Mouse (Mus musculus) liver, adult 2 months (tissue): Measurements from ENCODE around the gene Akr1b3. TPM values are rescaled to one million over a fixed set of nuclear protein-coding genes. Genes with fewer than 3 reads are reported as not detected.
A peak's percentile ranks its signal among the peaks of the same experiment; 100 is the strongest.
"Not testable (repeated sequence)": the region's sequence is repeated elsewhere in the genome, so short reads cannot be mapped to it uniquely, and the experiment has no call there.

Experiments
- DNase-seq: peaks from one replicate; pipeline ENCODE4 v3.0.0-alpha.2; 2011; ENCODE audit warnings: low read depth, low spot score; ENCODE audit errors: extremely low read depth
- H3K27ac ChIP-seq: fragments of 200-500 bp; replicated peaks from 2 replicates; pipeline ENCODE4 v1.5.1; 2012; ENCODE audit warnings: low read depth, mild to moderate bottlenecking, control low read depth, inconsistent platforms, low read length; ENCODE audit not compliant: insufficient read depth
- H3K27me3 ChIP-seq: fragments of 200-500 bp; 2 replicates; pipeline ENCODE4 v1.6.1; 2012; ENCODE audit warnings: mild to moderate bottlenecking, moderate library complexity, low read length, inconsistent platforms; ENCODE audit not compliant: control insufficient read depth, insufficient read depth
- H3K36me3 ChIP-seq: fragments of 200-500 bp; 2 replicates; pipeline ENCODE4 v1.6.1; 2012; ENCODE audit warnings: low read length, inconsistent platforms; ENCODE audit not compliant: control insufficient read depth, insufficient read depth
- H3K4me1 ChIP-seq: fragments of 200-500 bp; 2 replicates; pipeline ENCODE4 v1.6.1; 2011; ENCODE audit warnings: low read length; ENCODE audit not compliant: control insufficient read depth, insufficient read depth
- H3K4me3 ChIP-seq: fragments of 200-500 bp; 2 replicates; pipeline ENCODE4 v1.5.1; 2011; ENCODE audit warnings: low read depth, mild to moderate bottlenecking, control low read depth, low read length, moderate library complexity; ENCODE audit not compliant: insufficient read depth
- H3K79me2 ChIP-seq: fragments of 200-500 bp; 2 replicates; pipeline ENCODE4 v1.6.1; 2012; ENCODE audit warnings: inconsistent platforms, mild to moderate bottlenecking, low read length, moderate library complexity; ENCODE audit not compliant: control insufficient read depth, insufficient read depth
- H3K9ac ChIP-seq: fragments of 200-500 bp; 2 replicates; pipeline ENCODE4 v1.6.1; 2012; ENCODE audit warnings: low read depth, mild to moderate bottlenecking, control low read depth, inconsistent platforms, low read length
- CTCF ChIP-seq: fragments of 200-500 bp; IDR thresholded peaks from 2 replicates; pipeline ENCODE4 v1.5.1; 2011; ENCODE audit warnings: low read depth, low read length, control low read depth
- POLR2A ChIP-seq: fragments of 200-500 bp; IDR thresholded peaks from 2 replicates; pipeline ENCODE4 v1.6.1; 2011; ENCODE audit warnings: low read length, control low read depth; ENCODE audit not compliant: insufficient read depth; ENCODE audit errors: extremely low read depth
- WGBS: fragments of 180-500 bp; shearing (Covaris S2); methylation state at CpG from one replicate; pipeline ENCODE4 v1.1.7; 2018; 5-methylcytosine and 5-hydroxymethylcytosine counted together
- polyA plus RNA-seq: library from polyadenylated mRNA; depleted of rRNA; stranded (reverse); fragments of >200 nt; gene quantifications from 2 replicates; pipeline ENCODE4 v1.2.3, GENCODE M21; 2012
- total RNA-seq: library from RNA; depleted of rRNA; stranded (reverse); fragments of >200 nt; gene quantifications from 2 replicates; pipeline ENCODE4 v1.2.3, GENCODE M21; 2014

The Akr1b3 gene
- total and polyA plus RNA-seq, 2 experiments, result 14.0 to 17.5 TPM

DNA sequence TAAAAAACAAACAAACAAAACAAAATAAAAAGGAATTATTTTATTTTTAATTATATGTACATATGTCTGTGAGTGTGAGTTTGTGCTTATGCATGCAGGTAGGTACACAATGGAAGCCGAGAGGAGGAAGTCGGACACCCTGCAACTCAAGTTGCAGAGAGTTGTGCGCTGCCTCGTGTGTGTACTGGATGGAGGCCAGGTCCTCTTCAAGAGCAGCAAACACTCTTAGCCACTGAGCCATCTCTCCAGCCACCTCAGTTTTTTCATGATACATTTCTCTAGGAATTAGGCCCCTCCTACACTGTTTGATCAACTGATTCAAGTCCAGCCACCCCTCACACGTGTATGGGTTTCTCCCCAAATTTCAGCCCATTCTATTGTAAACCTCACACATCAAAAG, 17.4 kb upstream of the Akr1b3 start:
- H3K36me3 ChIP-seq, result no peaks in the 10 kb centered on the region
- no peaks in the 10 kb centered on the region for H3K27me3 ChIP-seq
- no peaks in the 10 kb centered on the region for H3K4me1 ChIP-seq
- 74% methylated on average over 5 of the region's 5 CpGs for WGBS
- H3K27ac ChIP-seq, result no peak overlapping the region
- no peaks in the 10 kb centered on the region for H3K79me2 ChIP-seq
- TF ChIP-seq POLR2A (no peak), CTCF (no peak)
- no peak for DNase-seq
- H3K9ac ChIP-seq, result no peak overlapping the region
- no peak overlapping the region for H3K4me3 ChIP-seq

DNA sequence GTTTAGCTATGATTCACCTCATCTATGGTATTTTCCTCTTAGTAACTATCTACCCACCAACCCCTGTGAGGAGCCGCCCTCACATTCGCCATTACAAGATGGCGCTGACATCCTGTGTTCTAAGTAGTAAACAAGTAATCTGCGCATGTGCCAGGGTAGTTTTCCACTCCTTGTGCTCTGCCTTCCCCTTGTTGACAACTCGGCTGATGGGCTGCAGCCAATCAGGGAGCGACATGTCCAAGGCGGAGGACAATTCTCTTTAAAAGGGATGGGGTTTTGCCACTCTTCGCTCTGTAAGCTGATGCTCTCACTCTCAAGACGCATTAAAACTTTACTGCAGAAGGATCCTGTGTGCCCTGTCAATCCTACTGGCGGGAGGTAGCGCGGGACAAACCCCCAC, 14.5 kb upstream of the Akr1b3 start:
- not testable (repeated sequence) for H3K27ac ChIP-seq, H3K4me1 ChIP-seq, H3K79me2 ChIP-seq, H3K27me3 ChIP-seq, DNase-seq, H3K4me3 ChIP-seq, H3K36me3 ChIP-seq, H3K9ac ChIP-seq
- 89% methylated on average over 12 of the region's 12 CpGs for WGBS

GRCm38 (mm10) chr6:34331379-34331778, 14.1 kb upstream of the Akr1b3 start:
- Histone ChIP-seq H3K4me3 (no peak overlapping the region), H3K9ac (no peak overlapping the region), H3K36me3 (no peaks in the 10 kb centered on the region), H3K79me2 (no peaks in the 10 kb centered on the region), H3K27ac (no peak overlapping the region), H3K27me3 (no peaks in the 10 kb centered on the region), H3K4me1 (no peaks in the 10 kb centered on the region)
- TF ChIP-seq POLR2A (no peak), CTCF (no peak)
- DNase-seq, result no peak
- WGBS, result 79% methylated on average over 5 of the region's 5 CpGs

DNA sequence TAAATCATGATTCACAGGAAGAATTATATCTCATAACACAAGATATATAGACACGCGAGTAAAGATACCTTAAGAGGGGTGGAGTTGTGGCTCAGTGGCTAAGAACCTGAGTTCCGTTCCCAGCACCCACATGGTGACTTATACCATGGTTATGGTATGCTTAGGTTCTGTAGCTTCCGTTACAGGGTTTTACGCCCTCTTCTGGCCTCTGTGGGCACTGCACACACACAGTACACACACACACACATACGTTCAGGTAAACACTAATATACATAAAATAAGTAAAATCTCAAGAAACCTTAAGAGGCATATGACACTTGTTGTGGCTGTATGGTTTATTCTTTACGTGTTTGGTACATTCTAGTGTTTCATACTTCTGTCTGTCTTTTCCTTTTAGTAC, 4.8 kb upstream of the Akr1b3 start:
- Histone ChIP-seq H3K27me3 (no peaks in the 10 kb centered on the region), H3K27ac (no peak overlapping the region), H3K4me1 (peaks cover 5% of the 10 kb centered on the region), H3K36me3 (no peaks in the 10 kb centered on the region), H3K4me3 (no peak overlapping the region), H3K79me2 (no peaks in the 10 kb centered on the region), H3K9ac (no peak overlapping the region)
- TF ChIP-seq CTCF (no peak), POLR2A (no peak)
- 97% methylated on average over 7 of the region's 7 CpGs for WGBS
- no peak for DNase-seq

GRCm38 (mm10) chr6:34318636-34319035, 1.4 kb upstream of the Akr1b3 start:
- TF ChIP-seq CTCF (no peak), POLR2A (no peak)
- 71% methylated on average over 6 of the region's 6 CpGs for WGBS
- H3K4me3 ChIP-seq, result no peak overlapping the region
- H3K27ac ChIP-seq, result no peak overlapping the region
- H3K4me1 ChIP-seq, result peaks cover 5% of the 10 kb centered on the region
- no peak overlapping the region for H3K9ac ChIP-seq
- H3K36me3 ChIP-seq, result no peaks in the 10 kb centered on the region
- no peak for DNase-seq
- no peaks in the 10 kb centered on the region for H3K27me3 ChIP-seq
- H3K79me2 ChIP-seq, result no peaks in the 10 kb centered on the region

DNA sequence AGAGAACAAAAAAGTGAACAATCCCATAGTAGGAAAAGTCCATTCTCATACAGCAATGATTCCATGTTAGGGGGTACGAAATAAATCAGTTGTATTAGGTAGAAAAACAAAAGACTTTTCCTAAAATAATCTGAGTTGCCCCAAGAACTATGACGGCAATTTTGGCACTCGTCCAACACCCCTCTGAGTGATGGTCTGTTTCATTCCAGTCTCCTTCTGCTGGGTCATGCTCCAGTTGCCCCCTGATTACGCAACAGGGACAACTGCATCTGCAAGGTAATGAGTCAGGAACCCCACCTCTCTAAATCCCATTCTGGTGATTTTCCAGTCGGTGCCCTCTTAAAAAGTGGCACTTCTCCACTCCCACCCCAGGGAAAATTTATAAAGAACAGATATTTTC, 894 bp upstream of the Akr1b3 start:
- Histone ChIP-seq H3K4me3 (peak overlapping the region; percentile 80; the same call in 1 of the 2 replicates), H3K27me3 (no peaks in the 10 kb centered on the region), H3K4me1 (peaks cover 5% of the 10 kb centered on the region), H3K9ac (no peak overlapping the region), H3K79me2 (no peaks in the 10 kb centered on the region), H3K27ac (no peak overlapping the region), H3K36me3 (no peaks in the 10 kb centered on the region)
- no peak for TF ChIP-seq CTCF
- no peak for TF ChIP-seq POLR2A
- no peak for DNase-seq
- WGBS, result 35% methylated on average over 5 of the region's 5 CpGs
